Mouse (Mus musculus) T-helper 2 cell (primary cell): Measurements from ENCODE around the gene Diaph3.
"Not testable (repeated sequence)": the region's sequence is repeated elsewhere in the genome, so short reads cannot be mapped to it uniquely, and the experiment has no call there.

ENCODE experiments used
- in situ Hi-C: fragments of 300-600 bp; cut with MboI, MseI; formaldehyde crosslinking; loops from one replicate; pipeline ENCODE4 v1.15.1; 2025; ENCODE audit warnings: high pct_unique_total_duplicates

The Diaph3 gene

GRCm38 (mm10) chr14:86738916-86739315 lies 402.1 kb downstream of the Diaph3 start:
- in situ Hi-C loops: no loop called here

GRCm38 (mm10) chr14:86736646-86737045 lies 404.4 kb downstream of the Diaph3 start:
- in situ Hi-C loops: no loop called here

- in situ Hi-C loops: no loop called here
Observed at GRCm38 (mm10) chr14:86731300-86731699, 409.7 kb downstream of the Diaph3 start.

GRCm38 (mm10) chr14:86729617-86730098 lies 411.4 kb downstream of the Diaph3 start:
- in situ Hi-C loops: no loop called here

GRCm38 (mm10) chr14:86727538-86728045 lies 413.4 kb downstream of the Diaph3 start:
- in situ Hi-C loops: no loop called here

GRCm38 (mm10) chr14:86721768-86722167 lies 419.3 kb downstream of the Diaph3 start:
- in situ Hi-C loops: no loop called here

- in situ Hi-C loops: no loop called here
Observed at GRCm38 (mm10) chr14:86721082-86721481, 420.0 kb downstream of the Diaph3 start.

- in situ Hi-C loops: not testable (repeated sequence)
Observed at GRCm38 (mm10) chr14:86720408-86720807, 420.6 kb downstream of the Diaph3 start.

GRCm38 (mm10) chr14:86714088-86714690 lies 426.8 kb downstream of the Diaph3 start:
- in situ Hi-C loops: no loop called here

- in situ Hi-C loops: no loop called here
Observed at GRCm38 (mm10) chr14:86704080-86704479, 437.0 kb downstream of the Diaph3 start.

GRCm38 (mm10) chr14:86701145-86701544 lies 439.9 kb downstream of the Diaph3 start:
- in situ Hi-C loops: no loop called here

- in situ Hi-C loops: no loop called here
Observed at GRCm38 (mm10) chr14:86697887-86698286, 443.1 kb downstream of the Diaph3 start.

GRCm38 (mm10) chr14:86692714-86693113 lies 448.3 kb downstream of the Diaph3 start:
- in situ Hi-C loops: no loop called here

GRCm38 (mm10) chr14:86691298-86691697 lies 449.7 kb downstream of the Diaph3 start:
- in situ Hi-C loops: no loop called here

GRCm38 (mm10) chr14:86684585-86685503 lies 456.2 kb downstream of the Diaph3 start:
- in situ Hi-C loops: no loop called here

GRCm38 (mm10) chr14:86681951-86682350 lies 459.1 kb downstream of the Diaph3 start:
- in situ Hi-C loops: no loop called here

GRCm38 (mm10) chr14:86678992-86679391 lies 462.0 kb downstream of the Diaph3 start:
- in situ Hi-C loops: no loop called here

GRCm38 (mm10) chr14:86678179-86678780 lies 462.8 kb downstream of the Diaph3 start:
- in situ Hi-C loops: no loop called here

GRCm38 (mm10) chr14:86677015-86677414 lies 464.0 kb downstream of the Diaph3 start:
- in situ Hi-C loops: no loop called here

GRCm38 (mm10) chr14:86675314-86675713 lies 465.7 kb downstream of the Diaph3 start:
- in situ Hi-C loops: no loop called here

- in situ Hi-C loops: no loop called here
Observed at GRCm38 (mm10) chr14:86662846-86663245, 478.2 kb downstream of the Diaph3 start.

- in situ Hi-C loops: no loop called here
Observed at GRCm38 (mm10) chr14:86660556-86660955, 480.5 kb downstream of the Diaph3 start.
